Mouse (Mus musculus) lung, adult 18-20 months (tissue): Measurements from ENCODE around the gene Srarp.

Source experiments
- DNase-seq, 2 experiments: peaks; one replicate each; pipeline ENCODE4 v3.0.0; 2022; ENCODE audit warnings: mixed read lengths in 2 of 2

The Srarp gene

DNA sequence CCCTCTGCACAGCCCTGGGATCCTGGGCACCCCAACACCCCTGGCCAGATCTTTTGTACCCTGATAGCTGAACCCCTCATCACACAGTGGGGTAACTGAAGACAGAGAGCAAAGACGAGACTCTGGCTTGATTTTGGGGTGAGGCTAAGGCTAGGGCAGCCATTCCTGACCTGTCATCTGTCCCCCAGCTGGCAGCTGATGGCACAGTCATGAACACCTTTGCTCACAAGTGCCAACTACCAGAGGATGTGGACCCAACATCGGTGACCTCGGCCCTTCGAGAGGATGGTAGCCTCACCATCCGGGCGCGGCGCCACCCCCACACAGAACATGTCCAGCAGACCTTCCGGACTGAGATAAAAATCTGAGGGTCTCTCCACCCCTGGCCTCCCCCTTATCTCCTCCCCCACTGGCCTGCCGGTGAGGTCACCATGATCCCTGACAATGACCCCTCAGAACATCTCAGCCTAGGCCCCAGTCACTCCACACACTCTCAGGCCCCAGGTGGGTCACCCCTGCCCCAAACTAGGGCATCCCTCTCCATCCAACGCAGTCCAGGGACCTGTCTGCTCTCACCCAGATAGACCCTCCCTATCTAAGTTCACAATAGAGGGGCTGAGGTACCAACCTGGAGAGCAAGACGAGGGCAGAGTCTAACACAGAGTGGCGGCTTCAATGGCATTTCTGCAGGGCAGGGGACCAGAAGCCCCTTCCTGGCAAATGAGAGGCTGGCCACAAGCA, 12.0 kb downstream of the Srarp start:
- DNase-seq, result no peak

GRCm38 (mm10) chr4:141423288-141423687, 12.6 kb downstream of the Srarp start:
- no peak for DNase-seq

GRCm38 (mm10) chr4:141422841-141423240, 13.1 kb downstream of the Srarp start:
- DNase-seq, result no peak

- DNase-seq, result peak in 1 of 2 experiments; percentile 30
These were observed 14.5 kb downstream of the Srarp start for GRCm38 (mm10) chr4:141421423-141421822.

- no peak for DNase-seq
These were observed 15.0 kb downstream of the Srarp start for GRCm38 (mm10) chr4:141420886-141421285.

GRCm38 (mm10) chr4:141420192-141420829, 15.6 kb downstream of the Srarp start, which contains the start of gene Hspb7:
Hspb7 (plus strand) TSS chr4:141420779.
- DNase-seq, result no peak

GRCm38 (mm10) chr4:141419398-141420191, 16.3 kb downstream of the Srarp start:
- peak; percentile 33 to 53 for DNase-seq

DNA sequence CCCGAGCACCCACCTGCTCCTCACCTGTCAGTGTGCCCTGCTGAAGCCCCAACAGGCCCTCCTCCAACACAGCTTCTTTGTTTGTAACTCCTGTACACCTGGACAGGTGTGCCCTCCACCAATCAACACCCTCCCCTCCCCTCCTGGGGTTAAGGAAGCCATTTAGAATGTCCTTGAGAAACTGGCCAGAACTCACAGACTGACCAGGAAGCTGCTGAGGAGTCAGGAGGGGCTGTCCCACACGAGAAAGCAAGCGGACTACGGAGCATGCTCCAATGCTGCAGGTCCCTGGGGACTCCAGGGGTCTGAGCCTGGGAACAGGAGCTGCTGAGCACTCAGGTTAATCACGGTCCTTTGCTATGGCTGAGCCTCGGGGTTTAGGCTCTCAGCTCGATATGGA, 20.0 kb downstream of the Srarp start, which contains the start of gene Clcnkb:
TSS of gene Clcnkb (minus strand) at position 91 of the 400 bp plus-strand sequence.
- no peak for DNase-seq

GRCm38 (mm10) chr4:141411430-141411992, 24.4 kb downstream of the Srarp start:
- no peak for DNase-seq

- DNase-seq, result no peak
These were observed 27.3 kb downstream of the Srarp start for GRCm38 (mm10) chr4:141408577-141408976.

DNA sequence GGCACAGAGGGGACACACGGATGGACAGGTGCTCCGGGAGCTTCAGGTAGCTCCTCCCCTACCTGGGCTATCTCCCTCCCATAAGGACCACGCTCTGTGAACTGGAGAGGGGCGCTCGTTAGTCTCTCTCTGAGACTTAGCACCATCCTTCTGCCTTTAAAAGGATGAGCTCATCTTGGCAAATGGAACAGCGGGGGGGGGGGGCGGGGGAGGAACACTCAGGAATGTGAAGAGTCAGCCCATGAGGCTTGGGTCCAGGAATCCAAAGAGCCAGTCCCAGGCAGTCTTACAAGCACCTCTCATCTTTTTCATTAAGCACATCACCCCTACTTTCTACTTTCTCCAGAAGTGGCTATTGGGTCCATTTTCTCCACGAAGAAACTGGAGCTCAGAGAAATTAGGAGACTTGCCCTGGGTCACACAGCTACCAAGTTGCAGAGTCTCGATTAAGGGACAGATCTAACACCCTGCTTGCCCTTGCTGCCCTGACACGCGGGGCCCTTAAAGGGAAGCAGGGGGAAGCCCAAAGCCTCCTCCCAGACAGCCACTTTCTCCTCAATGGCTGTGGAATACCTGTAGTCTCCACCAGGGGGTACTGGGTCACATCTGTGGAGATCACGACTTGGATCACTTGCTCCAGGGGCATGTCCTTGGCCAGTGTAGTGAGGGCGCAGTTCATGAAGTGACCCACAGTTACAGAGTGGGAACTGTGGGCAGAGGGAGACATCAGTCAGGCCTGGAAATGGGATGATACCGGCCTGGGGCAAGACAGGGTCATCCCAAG, 29.2 kb downstream of the Srarp start:
- DNase-seq, result peak; percentile 42 to 52

DNA sequence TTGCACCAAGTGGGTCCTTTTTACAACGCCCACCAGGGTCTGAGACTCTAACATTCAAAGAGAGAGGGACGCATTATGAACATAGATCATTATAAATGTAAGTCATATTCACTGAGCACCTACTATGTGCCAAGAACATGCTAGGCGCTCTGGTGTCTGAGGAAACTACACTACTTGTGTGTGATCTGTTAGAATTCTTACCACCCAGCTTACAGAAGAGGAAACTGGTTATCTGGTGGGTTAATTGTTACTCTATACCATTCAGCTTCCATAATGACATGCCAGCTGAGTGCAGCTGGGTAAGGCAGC, 30.6 kb downstream of the Srarp start:
- no peak for DNase-seq

DNA sequence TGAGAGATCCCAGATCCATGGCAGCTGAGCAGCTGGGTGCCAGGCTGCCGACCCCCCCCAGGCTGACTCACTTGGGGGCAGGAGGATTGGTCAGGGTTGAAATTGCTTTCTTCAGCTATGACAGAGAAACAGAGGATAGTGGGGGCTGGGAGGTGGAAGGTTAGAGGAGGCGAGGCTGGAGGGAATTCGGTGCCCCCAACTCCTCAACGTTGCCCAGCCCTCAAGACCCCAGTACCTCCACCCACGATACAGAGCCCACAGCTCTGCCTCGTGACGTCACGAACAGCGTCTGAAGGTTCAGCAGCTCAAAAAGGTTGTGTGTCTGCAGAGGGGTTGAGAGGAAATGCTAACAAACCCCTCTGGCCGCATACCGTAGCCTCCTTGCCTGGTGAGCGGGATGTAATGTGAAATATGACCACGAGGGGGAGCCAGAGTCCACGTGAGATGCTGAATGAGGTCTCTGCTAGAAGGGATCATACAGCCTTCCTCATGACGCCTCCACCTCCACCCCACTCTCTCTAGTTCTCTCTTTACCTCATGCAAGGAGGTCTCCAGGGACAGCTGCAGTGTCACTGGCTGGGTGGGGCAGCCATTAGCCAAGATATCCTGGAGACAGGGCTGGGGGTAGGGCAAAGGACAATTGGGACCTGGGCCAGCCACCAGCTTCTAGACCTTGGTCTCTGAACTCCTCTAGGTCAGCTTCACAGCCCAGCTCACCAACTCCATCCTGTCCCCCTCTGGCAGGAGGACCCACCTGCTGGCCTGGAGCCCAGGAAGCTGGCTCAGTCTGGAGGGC, 31.2 kb downstream of the Srarp start:
- DNase-seq, result peak; percentile 79

DNA sequence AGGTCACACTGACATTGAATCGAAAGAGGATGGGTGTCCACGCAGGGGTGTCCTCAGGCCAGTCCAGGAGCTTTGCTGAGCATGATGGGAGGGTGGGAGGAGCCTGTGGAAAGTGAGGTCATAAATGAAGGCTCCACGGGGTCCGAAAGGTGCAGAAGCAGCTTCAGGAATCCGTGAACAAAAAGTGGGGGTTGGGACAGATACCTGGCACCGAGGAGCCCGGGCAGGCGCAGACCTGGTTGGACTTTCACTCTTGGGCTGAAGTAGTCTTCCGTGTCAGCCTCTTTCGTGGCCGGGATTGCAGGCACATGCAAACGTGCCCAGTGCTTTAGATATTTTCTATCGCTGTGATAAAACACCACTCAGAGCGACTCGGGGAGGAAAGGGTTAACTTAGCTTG, 35.7 kb downstream of the Srarp start:
- DNase-seq, result no peak

DNA sequence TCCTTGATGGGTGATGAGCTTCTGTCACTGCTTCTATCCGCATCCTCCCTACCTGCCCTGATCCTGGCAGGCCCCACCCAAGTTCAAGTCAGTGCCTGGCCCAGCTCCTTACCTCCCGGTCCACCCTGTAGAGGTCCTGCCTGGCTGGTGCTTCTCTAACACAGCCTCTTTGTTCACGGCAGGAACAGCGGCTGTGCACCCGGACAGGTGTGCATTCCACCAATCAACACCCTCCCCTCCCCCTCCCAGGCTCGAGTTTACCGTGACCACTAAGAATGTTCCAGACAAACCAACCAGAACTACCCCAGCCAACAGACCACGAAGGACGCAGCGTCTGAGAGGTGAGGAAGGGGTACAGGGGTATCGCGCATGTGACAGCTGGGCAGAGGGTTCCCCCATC, 37.4 kb downstream of the Srarp start, which contains the start of gene Clcnka:
TSS of gene Clcnka (minus strand) at position 180 of the 400 bp plus-strand sequence.
- no peak for DNase-seq

- DNase-seq, result no peak
These were observed 38.0 kb downstream of the Srarp start for GRCm38 (mm10) chr4:141397861-141398260.

GRCm38 (mm10) chr4:141394751-141395150, 41.2 kb downstream of the Srarp start:
- no peak for DNase-seq

GRCm38 (mm10) chr4:141391293-141391692, 44.6 kb downstream of the Srarp start:
- DNase-seq, result no peak

GRCm38 (mm10) chr4:141389366-141390150, 46.3 kb downstream of the Srarp start:
- no peak for DNase-seq

DNA sequence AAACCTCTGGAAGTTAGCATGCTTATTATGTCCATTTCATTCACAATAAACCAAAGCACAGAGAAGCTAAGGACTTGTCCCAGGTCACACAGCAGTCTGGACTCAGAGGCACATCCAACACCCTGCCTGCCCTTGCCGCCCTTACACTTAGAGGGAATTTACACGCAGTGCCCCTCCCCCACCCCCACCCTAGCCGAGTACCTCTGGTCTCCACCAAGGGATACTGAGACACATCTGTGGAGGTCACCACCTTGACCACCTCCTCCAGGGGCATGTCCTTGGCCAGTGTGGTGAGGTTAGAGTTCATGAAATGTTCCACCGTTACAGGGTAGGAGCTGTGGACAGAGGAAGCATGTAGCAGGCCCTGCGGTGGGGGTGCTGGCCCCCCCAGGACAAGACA, 48.0 kb downstream of the Srarp start:
- DNase-seq, result no peak
